Mouse (Mus musculus): Measurements from ENCODE around the gene Tmub2.

- TF ChIP-seq TAL1 (IDR thresholded peaks at IDR 0.05; ENCODE audit: low read length), result no peak
- no peak for TF ChIP-seq GATA1 (IDR thresholded peaks at IDR 0.05; ENCODE audit: low read length)
Measured at GRCm38 (mm10) chr11:102331806-102332205, 47.1 kb downstream of the Tmub2 start.

All from erythroblast, embryonic 14.5 days (primary cell).